Mouse (Mus musculus): Measurements from ENCODE around the gene Pklr.

DNA sequence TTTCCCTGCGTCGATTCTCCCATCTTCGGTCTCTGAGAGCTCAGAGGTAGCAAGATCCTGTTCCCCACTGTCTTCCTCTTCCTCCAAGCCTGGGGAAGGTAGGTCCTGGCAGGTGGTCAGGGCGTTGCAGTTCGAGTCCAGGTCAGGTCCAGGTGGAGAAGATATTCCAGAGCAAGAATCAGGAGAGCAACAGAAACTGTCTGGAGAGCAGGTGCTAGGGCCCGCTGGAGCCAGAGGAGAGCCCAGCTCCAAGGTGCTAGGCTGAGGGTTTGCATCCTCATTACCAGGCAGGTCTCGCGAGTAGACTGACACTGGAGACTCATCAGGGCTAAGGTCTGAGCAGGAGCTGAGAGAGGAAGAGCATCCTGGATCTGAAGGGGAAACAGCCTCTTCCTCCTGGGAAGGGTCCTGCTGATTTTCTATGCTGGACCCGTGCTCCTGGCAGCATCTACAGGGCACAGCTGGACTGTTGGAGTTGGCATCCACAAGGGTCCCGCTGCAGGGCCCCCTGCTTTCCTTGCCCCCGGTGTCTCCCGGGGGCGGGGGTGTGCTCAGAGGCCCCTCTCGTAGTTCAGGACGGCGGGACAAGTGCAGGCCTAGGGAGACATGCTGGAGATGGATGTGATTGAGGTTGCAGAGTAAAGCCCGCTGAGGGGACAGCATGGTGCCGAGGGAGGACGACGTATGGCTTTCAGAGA is 44.0 kb upstream of the Pklr start:
- TF ChIP-seq CTCF (IDR thresholded peaks at IDR 0.05; ENCODE audit: low read depth), result no peak
- no peak for TF ChIP-seq EP300 (IDR thresholded peaks at IDR 0.05; ENCODE audit: low read depth)
